Mouse (Mus musculus): ENCODE measurements around the gene Taldo1. TPM values are rescaled to one million over a fixed set of nuclear protein-coding genes. Genes with fewer than 3 reads are reported as not detected.
A peak's percentile ranks its signal among the peaks of the same experiment; 100 is the strongest.

Gene Taldo1
- polyA plus RNA-seq, 1 experiment from 2014 or later, result 384 TPM

- Histone ChIP-seq H3K9ac (ENCODE audit: low read length) (no peak overlapping the region), H3K27ac (ENCODE audit: low read depth, low read length) (no peak overlapping the region), H3K4me2 (ENCODE audit: low read depth, low read length, severe bottlenecking) (no peak overlapping the region), H3K9me3 (ENCODE audit: control insufficient read depth, low read length) (no peaks in the 10 kb centered on the region), H3K4me3 (ENCODE audit: low read depth, low read length) (no peak overlapping the region), H3K36me3 (ENCODE audit: control insufficient read depth, insufficient read depth, low read length) (peaks cover 3% of the 10 kb centered on the region; the same call in 1 of the 2 replicates), H3K27me3 (ENCODE audit: control insufficient read depth, insufficient read depth, low read length) (no peaks in the 10 kb centered on the region), H3K4me1 (replicated peaks; ENCODE audit: control insufficient read depth, insufficient read depth, low read length) (0 out of 2 replicates have a peak, but pooled peaks cover 3% of the 10 kb centered on the region)
- no peak for ATAC-seq (replicated peaks; ENCODE audit: low FRiP score)
- 70% methylated on average over 1 of the region's 1 CpGs for WGBS
- peak; percentile 40 for DNase-seq (ENCODE audit: low spot score)
These were observed 19.7 kb downstream of the Taldo1 start for GRCm38 (mm10) chr7:141411667-141412066.

GRCm38 (mm10) chr7:141413331-141413730, 21.3 kb downstream of the Taldo1 start:
- Histone ChIP-seq H3K9ac (ENCODE audit: low read length) (peak overlapping the region; percentile 83), H3K27me3 (ENCODE audit: control insufficient read depth, insufficient read depth, low read length) (no peaks in the 10 kb centered on the region), H3K9me3 (ENCODE audit: control insufficient read depth, low read length) (no peaks in the 10 kb centered on the region), H3K4me1 (replicated peaks; ENCODE audit: control insufficient read depth, insufficient read depth, low read length) (0 out of 2 replicates have a peak, but pooled peaks cover 3% of the 10 kb centered on the region), H3K27ac (ENCODE audit: low read depth, low read length) (peak overlapping the region; percentile 59; the same call in 1 of the 2 replicates), H3K4me2 (ENCODE audit: low read depth, low read length, severe bottlenecking) (peak overlapping the region; percentile 90), H3K36me3 (ENCODE audit: control insufficient read depth, insufficient read depth, low read length) (no peaks in the 10 kb centered on the region), H3K4me3 (ENCODE audit: low read depth, low read length) (peak overlapping the region; percentile 70)
- peak; percentile 61 for DNase-seq (ENCODE audit: low spot score)
- WGBS, result 4% methylated on average over 16 of the region's 16 CpGs
- ATAC-seq (replicated peaks; ENCODE audit: low FRiP score), result no peak

- H3K9me3 ChIP-seq (ENCODE audit: control insufficient read depth, low read length), result no peaks in the 10 kb centered on the region
- peak within 1 kb of the TSS; percentile 83 for H3K9ac ChIP-seq (ENCODE audit: low read length)
- H3K27me3 ChIP-seq (ENCODE audit: control insufficient read depth, insufficient read depth, low read length), result no peaks in the 10 kb centered on the region
- H3K4me2 ChIP-seq (ENCODE audit: low read depth, low read length, severe bottlenecking), result peak within 1 kb of the TSS; percentile 90
- peak; percentile 100 for DNase-seq (ENCODE audit: low spot score)
- under 1% methylated on average over 56 of the region's 56 CpGs for WGBS
- ATAC-seq (replicated peaks; ENCODE audit: low FRiP score), result peak; percentile 90
- peak within 1 kb of the TSS; percentile 70 for H3K4me3 ChIP-seq (ENCODE audit: low read depth, low read length)
- no peaks in the 10 kb centered on the region for H3K36me3 ChIP-seq (ENCODE audit: control insufficient read depth, insufficient read depth, low read length)
- H3K4me1 ChIP-seq (replicated peaks; ENCODE audit: control insufficient read depth, insufficient read depth, low read length), result 0 out of 2 replicates have a peak, but pooled peaks cover 3% of the 10 kb centered on the region
- peak within 1 kb of the TSS; percentile 59; the same call in 1 of the 2 replicates for H3K27ac ChIP-seq (ENCODE audit: low read depth, low read length)
These were observed 22.0 kb downstream of the Taldo1 start, which contains the start of gene Gatd1 for GRCm38 (mm10) chr7:141413809-141414584. Gatd1 (minus strand) TSS chr7:141414136.

GRCm38 (mm10) chr7:141416144-141416841, 24.3 kb downstream of the Taldo1 start:
- Histone ChIP-seq H3K4me2 (ENCODE audit: low read depth, low read length, severe bottlenecking) (no peak overlapping the region), H3K27ac (ENCODE audit: low read depth, low read length) (no peak overlapping the region), H3K9ac (ENCODE audit: low read length) (no peak overlapping the region), H3K9me3 (ENCODE audit: control insufficient read depth, low read length) (no peaks in the 10 kb centered on the region), H3K27me3 (ENCODE audit: control insufficient read depth, insufficient read depth, low read length) (no peaks in the 10 kb centered on the region), H3K4me3 (ENCODE audit: low read depth, low read length) (no peak overlapping the region), H3K36me3 (ENCODE audit: control insufficient read depth, insufficient read depth, low read length) (no peaks in the 10 kb centered on the region), H3K4me1 (replicated peaks; ENCODE audit: control insufficient read depth, insufficient read depth, low read length) (0 out of 2 replicates have a peak, but pooled peaks cover 3% of the 10 kb centered on the region)
- ATAC-seq (replicated peaks; ENCODE audit: low FRiP score), result no peak
- WGBS, result 79% methylated on average over 6 of the region's 6 CpGs
- peak; percentile 28 for DNase-seq (ENCODE audit: low spot score)

GRCm38 (mm10) chr7:141417731-141418681, 26.0 kb downstream of the Taldo1 start:
- 0 out of 2 replicates have a peak, but pooled peaks cover 3% of the 10 kb centered on the region for H3K4me1 ChIP-seq (replicated peaks; ENCODE audit: control insufficient read depth, insufficient read depth, low read length)
- H3K27ac ChIP-seq (ENCODE audit: low read depth, low read length), result no peak overlapping the region
- H3K4me3 ChIP-seq (ENCODE audit: low read depth, low read length), result no peak overlapping the region
- WGBS, result 71% methylated on average over 8 of the region's 8 CpGs
- no peaks in the 10 kb centered on the region for H3K36me3 ChIP-seq (ENCODE audit: control insufficient read depth, insufficient read depth, low read length)
- no peak overlapping the region for H3K4me2 ChIP-seq (ENCODE audit: low read depth, low read length, severe bottlenecking)
- H3K9me3 ChIP-seq (ENCODE audit: control insufficient read depth, low read length), result no peaks in the 10 kb centered on the region
- no peak overlapping the region for H3K9ac ChIP-seq (ENCODE audit: low read length)
- no peaks in the 10 kb centered on the region for H3K27me3 ChIP-seq (ENCODE audit: control insufficient read depth, insufficient read depth, low read length)
- DNase-seq (ENCODE audit: low spot score) (peak; percentile 32), ATAC-seq (replicated peaks; ENCODE audit: low FRiP score) (no peak)

- Histone ChIP-seq H3K4me1 (replicated peaks; ENCODE audit: control insufficient read depth, insufficient read depth, low read length) (no peaks in the 10 kb centered on the region), H3K36me3 (ENCODE audit: control insufficient read depth, insufficient read depth, low read length) (no peaks in the 10 kb centered on the region), H3K27ac (ENCODE audit: low read depth, low read length) (no peak overlapping the region), H3K4me3 (ENCODE audit: low read depth, low read length) (no peak overlapping the region), H3K9ac (ENCODE audit: low read length) (no peak overlapping the region), H3K4me2 (ENCODE audit: low read depth, low read length, severe bottlenecking) (no peak overlapping the region), H3K9me3 (ENCODE audit: control insufficient read depth, low read length) (no peaks in the 10 kb centered on the region), H3K27me3 (ENCODE audit: control insufficient read depth, insufficient read depth, low read length) (no peaks in the 10 kb centered on the region)
- 78% methylated on average over 7 of the region's 7 CpGs for WGBS
- DNase-seq (ENCODE audit: low spot score) (no peak), ATAC-seq (replicated peaks; ENCODE audit: low FRiP score) (no peak)
These were observed 27.0 kb downstream of the Taldo1 start for GRCm38 (mm10) chr7:141418970-141419369.

- Histone ChIP-seq H3K9ac (ENCODE audit: low read length) (no peak overlapping the region), H3K27me3 (ENCODE audit: control insufficient read depth, insufficient read depth, low read length) (no peaks in the 10 kb centered on the region), H3K9me3 (ENCODE audit: control insufficient read depth, low read length) (no peaks in the 10 kb centered on the region), H3K36me3 (ENCODE audit: control insufficient read depth, insufficient read depth, low read length) (no peaks in the 10 kb centered on the region), H3K4me3 (ENCODE audit: low read depth, low read length) (no peak overlapping the region), H3K4me1 (replicated peaks; ENCODE audit: control insufficient read depth, insufficient read depth, low read length) (no peaks in the 10 kb centered on the region), H3K27ac (ENCODE audit: low read depth, low read length) (no peak overlapping the region), H3K4me2 (ENCODE audit: low read depth, low read length, severe bottlenecking) (no peak overlapping the region)
- ATAC-seq (replicated peaks; ENCODE audit: low FRiP score), result no peak
- DNase-seq (ENCODE audit: low spot score), result no peak
- WGBS, result 87% methylated on average over 9 of the region's 9 CpGs
These were observed 28.2 kb downstream of the Taldo1 start for GRCm38 (mm10) chr7:141420030-141420702.

Measured in forebrain, embryonic 11.5 days (tissue).